In the genomic region with DNA sequence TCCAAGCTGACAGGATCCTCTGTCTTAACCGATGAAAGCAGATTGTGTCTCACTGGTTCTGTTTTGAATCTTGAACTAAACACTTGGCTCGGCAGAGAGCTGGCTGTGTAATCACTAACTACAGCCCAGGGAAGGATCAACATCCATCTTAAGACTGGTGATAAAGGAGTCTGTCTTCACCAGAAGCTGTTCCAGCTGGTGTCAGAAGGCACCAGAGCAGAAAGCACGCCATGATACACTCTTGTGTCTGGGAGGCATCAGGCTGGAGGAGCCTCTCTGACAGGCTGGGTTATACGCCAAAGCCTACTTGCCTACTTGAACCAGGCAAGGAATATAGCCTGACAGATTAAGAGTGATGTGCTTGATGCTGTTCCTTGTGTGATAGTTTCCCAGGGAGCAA, we compare ENCODE assay signal across 17 mouse cellular contexts. TPM values are rescaled to one million over a fixed set of nuclear protein-coding genes. Genes with fewer than 3 reads are reported as not detected.
DNase-seq lines count a peak whose midpoint lies in the region; ATAC-seq and TF ChIP-seq lines count a peak whose summit lies in the region.
"Had no signal": no experiment of that assay in that cellular context is flagged by ENCODE, and none has a peak within 500 bp of the region (broad histone marks: within the 10 kb centered on the region; RNA-seq: fewer than 3 reads in every experiment).

No protein-coding gene starts in this region.

- H3K36me3 ChIP-seq in forebrain, embryonic 14.5 days (ENCODE audit: control insufficient read depth, insufficient read depth, low read length), result no peaks in the 10 kb centered on the region
- H3K36me3 ChIP-seq in forebrain, embryonic 10.5 days (replicated peaks), result no peaks in the 10 kb centered on the region
- no peaks in the 10 kb centered on the region for H3K36me3 ChIP-seq in intestine, embryonic 15.5 days
- no peaks in the 10 kb centered on the region for H3K36me3 ChIP-seq in intestine, postnatal 0 days (ENCODE audit: control insufficient read depth, insufficient read depth)
- H3K36me3 ChIP-seq in lung, embryonic 14.5 days (ENCODE audit: insufficient read depth), result no peaks in the 10 kb centered on the region
- H3K36me3 ChIP-seq in intestine, embryonic 16.5 days (ENCODE audit: control insufficient read depth, insufficient read depth, low read length), result no peaks in the 10 kb centered on the region
- H3K36me3 ChIP-seq: limb, embryonic 10.5 days; liver, embryonic 12.5 days had no signal

- no peaks in the 10 kb centered on the region for H3K9me3 ChIP-seq in forebrain, embryonic 14.5 days (replicated peaks; ENCODE audit: control insufficient read depth, low read length)
- H3K9me3 ChIP-seq in forebrain, embryonic 10.5 days, result no peaks in the 10 kb centered on the region
- H3K9me3 ChIP-seq in intestine, embryonic 15.5 days, result no peaks in the 10 kb centered on the region
- no peaks in the 10 kb centered on the region for H3K9me3 ChIP-seq in intestine, postnatal 0 days (ENCODE audit: control insufficient read depth)
- H3K9me3 ChIP-seq in lung, embryonic 14.5 days (ENCODE audit: low read depth, low read length), result no peaks in the 10 kb centered on the region
- H3K9me3 ChIP-seq in intestine, embryonic 16.5 days (ENCODE audit: control insufficient read depth, low read length), result no peaks in the 10 kb centered on the region
- H3K9me3 ChIP-seq: limb, embryonic 10.5 days; liver, embryonic 12.5 days had no signal

- WGBS in forebrain, embryonic 14.5 days, result 63% methylated on average over 4 of the region's 4 CpGs
- 77% methylated on average over 4 of the region's 4 CpGs for WGBS in forebrain, embryonic 10.5 days
- WGBS in intestine, embryonic 15.5 days, result 18% methylated on average over 4 of the region's 4 CpGs
- WGBS in intestine, postnatal 0 days, result 32% methylated on average over 4 of the region's 4 CpGs
- 12% methylated on average over 4 of the region's 4 CpGs for whole genome bisulfite sequencing in lung, embryonic 14.5 days
- 30% methylated on average over 4 of the region's 4 CpGs for WGBS in intestine, embryonic 16.5 days

- H3K4me3 ChIP-seq in forebrain, embryonic 14.5 days (ENCODE audit: low read depth, low read length), result no peak overlapping the region
- H3K4me3 ChIP-seq in forebrain, embryonic 10.5 days, result no peak overlapping the region
- no peak overlapping the region for H3K4me3 ChIP-seq in intestine, embryonic 15.5 days (replicated peaks)
- no peak overlapping the region for H3K4me3 ChIP-seq in intestine, postnatal 0 days (ENCODE audit: low read depth, low read length)
- H3K4me3 ChIP-seq in lung, embryonic 14.5 days (ENCODE audit: low read depth, low read length), result no peak overlapping the region
- no peak overlapping the region for H3K4me3 ChIP-seq in intestine, embryonic 16.5 days (ENCODE audit: low read length)
- H3K4me3 ChIP-seq: heart, adult 2 months; limb, embryonic 10.5 days; liver, embryonic 12.5 days had no signal

- no peak for ATAC-seq in forebrain, embryonic 14.5 days
- peak; percentile 45; the same call in 1 of the 2 replicates for ATAC-seq in intestine, embryonic 15.5 days
- no peak for ATAC-seq in intestine, postnatal 0 days
- ATAC-seq in lung, embryonic 14.5 days (ENCODE audit: insufficient read depth), result peak; percentile 31; the same call in 1 of the 2 replicates
- ATAC-seq in intestine, embryonic 16.5 days, result peak; percentile 44; the same call in 1 of the 2 replicates
- ATAC-seq: liver, embryonic 12.5 days; lung, postnatal 0 days had no signal

- TF ChIP-seq CTCF in intestine, postnatal 0 days (IDR thresholded peaks at IDR 0.05; ENCODE audit: low read depth), result no peak
- TF ChIP-seq CTCF in lung, embryonic 14.5 days (IDR thresholded peaks at IDR 0.05; ENCODE audit: low read depth), result no peak

- H3K9ac ChIP-seq in forebrain, embryonic 14.5 days (ENCODE audit: low read length), result no peak overlapping the region
- no peak overlapping the region for H3K9ac ChIP-seq in intestine, embryonic 15.5 days
- H3K9ac ChIP-seq in intestine, postnatal 0 days (ENCODE audit: low read depth, low read length), result no peak overlapping the region
- no peak overlapping the region for H3K9ac ChIP-seq in lung, embryonic 14.5 days
- no peak overlapping the region for H3K9ac ChIP-seq in intestine, embryonic 16.5 days (ENCODE audit: low read depth, low read length)
- H3K9ac ChIP-seq: liver, embryonic 12.5 days had no signal

- DNase-seq in forebrain, embryonic 14.5 days (ENCODE audit: low spot score), result peak; percentile 37
- no peak for DNase-seq in forebrain, embryonic 10.5 days (ENCODE audit: extremely low spot score, low spot score)
- peak; percentile 25 for DNase-seq in lung, embryonic 14.5 days
- no peak for DNase-seq in lung, postnatal 25 days (ENCODE audit: low spot score)
- no peak for DNase-seq in adrenal gland, adult (ENCODE audit: inconsistent age in 2 of 2, low spot score in 1 of 2)
- DNase-seq: cerebellum, adult 11 months; cerebellum, postnatal 36 days; heart, adult 2 months; retina, postnatal 1 day; thymus, postnatal 36 days had no signal

- H3K4me2 ChIP-seq in forebrain, embryonic 14.5 days (ENCODE audit: low read length), result no peak overlapping the region
- H3K4me2 ChIP-seq in intestine, embryonic 15.5 days (replicated peaks), result no peak overlapping the region
- no peak overlapping the region for H3K4me2 ChIP-seq in intestine, postnatal 0 days (replicated peaks; ENCODE audit: low read depth)
- no peak overlapping the region for H3K4me2 ChIP-seq in lung, embryonic 14.5 days
- H3K4me2 ChIP-seq in intestine, embryonic 16.5 days (ENCODE audit: low read depth, low read length), result no peak overlapping the region
- H3K4me2 ChIP-seq: liver, embryonic 12.5 days had no signal

- H3K27me3 ChIP-seq in forebrain, embryonic 14.5 days (replicated peaks; ENCODE audit: control insufficient read depth, insufficient read depth, low read length), result no peaks in the 10 kb centered on the region
- H3K27me3 ChIP-seq in forebrain, embryonic 10.5 days (ENCODE audit: poor library complexity, severe bottlenecking), result no peaks in the 10 kb centered on the region
- H3K27me3 ChIP-seq in intestine, embryonic 15.5 days (replicated peaks), result no peaks in the 10 kb centered on the region
- H3K27me3 ChIP-seq in intestine, postnatal 0 days (replicated peaks; ENCODE audit: control insufficient read depth, insufficient read depth, low read length), result no peaks in the 10 kb centered on the region
- H3K27me3 ChIP-seq in lung, embryonic 14.5 days (ENCODE audit: insufficient read depth, low read length), result 0 out of 2 replicates have a peak, but pooled peaks cover 3% of the 10 kb centered on the region
- no peaks in the 10 kb centered on the region for H3K27me3 ChIP-seq in intestine, embryonic 16.5 days (replicated peaks; ENCODE audit: control insufficient read depth, insufficient read depth, low read length)

- H3K27ac ChIP-seq in forebrain, embryonic 14.5 days (ENCODE audit: low read depth, low read length), result no peak overlapping the region
- H3K27ac ChIP-seq in forebrain, embryonic 10.5 days, result no peak overlapping the region
- no peak overlapping the region for H3K27ac ChIP-seq in intestine, embryonic 15.5 days
- H3K27ac ChIP-seq in intestine, postnatal 0 days (ENCODE audit: low read depth, low read length), result no peak overlapping the region
- no peak overlapping the region for H3K27ac ChIP-seq in lung, embryonic 14.5 days (ENCODE audit: low read depth)
- H3K27ac ChIP-seq in intestine, embryonic 16.5 days (ENCODE audit: low read length), result no peak overlapping the region
- H3K27ac ChIP-seq: heart, adult 2 months; limb, embryonic 10.5 days; liver, embryonic 12.5 days had no signal

- no peaks in the 10 kb centered on the region for H3K4me1 ChIP-seq in forebrain, embryonic 14.5 days (ENCODE audit: control insufficient read depth, insufficient read depth, low read length)
- H3K4me1 ChIP-seq in forebrain, embryonic 10.5 days, result 0 out of 2 replicates have a peak, but pooled peaks cover 4% of the 10 kb centered on the region
- H3K4me1 ChIP-seq in intestine, embryonic 15.5 days (replicated peaks), result 0 out of 2 replicates have a peak, but pooled peaks cover 2% of the 10 kb centered on the region
- H3K4me1 ChIP-seq in intestine, postnatal 0 days (replicated peaks; ENCODE audit: control insufficient read depth, insufficient read depth, low read length), result no peaks in the 10 kb centered on the region
- 0 out of 2 replicates have a peak, but pooled peaks cover 3% of the 10 kb centered on the region for H3K4me1 ChIP-seq in lung, embryonic 14.5 days (ENCODE audit: insufficient read depth)
- H3K4me1 ChIP-seq in intestine, embryonic 16.5 days (ENCODE audit: control insufficient read depth, insufficient read depth, low read length), result no peaks in the 10 kb centered on the region
- H3K4me1 ChIP-seq: limb, embryonic 10.5 days; liver, embryonic 12.5 days had no signal

RNA-seq across cellular contexts. Expression of a gene that starts 12.3 kb away (rescaled TPM):
- 14.4 and 19.7 TPM in 2 replicates for polyA plus RNA-seq in forebrain, embryonic 14.5 days (2014; fragmentation: Nextera tagmentation; extraction: Ambion mirVana)
- 0.60 and 0.68 TPM in 2 replicates for polyA plus RNA-seq in forebrain, embryonic 10.5 days (2016; fragmentation: Nextera tagmentation; extraction: Ambion mirVana)
- 0.20 and 0.70 TPM in 2 replicates for polyA plus RNA-seq in intestine, embryonic 15.5 days (2015; fragmentation: Nextera tagmentation; extraction: Ambion mirVana)
- polyA plus RNA-seq in intestine, postnatal 0 days (2015; fragmentation: Nextera tagmentation; extraction: Ambion mirVana), result 0.33 and 0.63 TPM in 2 replicates
- polyA plus RNA-seq in lung, embryonic 14.5 days (2014; fragmentation: Nextera tagmentation; extraction: Ambion mirVana), result not detected in 2 replicates
- polyA plus RNA-seq in intestine, embryonic 16.5 days (2015; fragmentation: Nextera tagmentation; extraction: Ambion mirVana), result 0.10 and 0.20 TPM in 2 replicates
- polyA plus RNA-seq: heart, adult 2 months had no signal

RNA-seq across cellular contexts. Expression of a gene that starts 30.1 kb away (rescaled TPM):
- not detected in 2 replicates for polyA plus RNA-seq in forebrain, embryonic 14.5 days (2014; fragmentation: Nextera tagmentation; extraction: Ambion mirVana)
- not detected in 2 replicates for polyA plus RNA-seq in forebrain, embryonic 10.5 days (2016; fragmentation: Nextera tagmentation; extraction: Ambion mirVana)
- 0.09 TPM in 1 of 2 replicates, not detected in the other for polyA plus RNA-seq in intestine, embryonic 15.5 days (2015; fragmentation: Nextera tagmentation; extraction: Ambion mirVana)
- 0.13 and 0.20 TPM in 2 replicates for polyA plus RNA-seq in intestine, postnatal 0 days (2015; fragmentation: Nextera tagmentation; extraction: Ambion mirVana)
- polyA plus RNA-seq in lung, embryonic 14.5 days (2014; fragmentation: Nextera tagmentation; extraction: Ambion mirVana), result not detected in 2 replicates
- not detected in 2 replicates for polyA plus RNA-seq in intestine, embryonic 16.5 days (2015; fragmentation: Nextera tagmentation; extraction: Ambion mirVana)
- polyA plus RNA-seq: embryonic facial prominence, embryonic 14.5 days; heart, adult 2 months; limb, embryonic 10.5 days; liver, embryonic 12.5 days; lung, postnatal 0 days had no signal

RNA-seq across cellular contexts. Expression of a gene that starts 41.2 kb away (rescaled TPM):
- 11.0 and 15.2 TPM in 2 replicates for polyA plus RNA-seq in forebrain, embryonic 14.5 days (2014; fragmentation: Nextera tagmentation; extraction: Ambion mirVana)
- 0.50 and 0.83 TPM in 2 replicates for polyA plus RNA-seq in forebrain, embryonic 10.5 days (2016; fragmentation: Nextera tagmentation; extraction: Ambion mirVana)
- polyA plus RNA-seq in intestine, embryonic 15.5 days (2015; fragmentation: Nextera tagmentation; extraction: Ambion mirVana), result 5.6 and 6.5 TPM in 2 replicates
- polyA plus RNA-seq in intestine, postnatal 0 days (2015; fragmentation: Nextera tagmentation; extraction: Ambion mirVana), result 50.0 and 53.4 TPM in 2 replicates
- 0.24 TPM in 2 replicates for polyA plus RNA-seq in lung, embryonic 14.5 days (2014; fragmentation: Nextera tagmentation; extraction: Ambion mirVana)
- 8.3 and 9.0 TPM in 2 replicates for polyA plus RNA-seq in intestine, embryonic 16.5 days (2015; fragmentation: Nextera tagmentation; extraction: Ambion mirVana)

Comparison
In these comparisons a context has a peak if more than half of its experiments do, and no peak if none do; other contexts are left out.
1. ATAC-seq: peak in intestine, embryonic 15.5 days (single experiment), lung, embryonic 14.5 days (single experiment) and intestine, embryonic 16.5 days (single experiment); none in forebrain, embryonic 14.5 days (single experiment) and intestine, postnatal 0 days (single experiment).
2. DNase-seq: peak in forebrain, embryonic 14.5 days (single experiment) and lung, embryonic 14.5 days (single experiment); none in forebrain, embryonic 10.5 days (single experiment), lung, postnatal 25 days (single experiment) and adrenal gland, adult (0 of 2).